Mouse (Mus musculus): ENCODE results near the gene Wdr27.

- no peak for TF ChIP-seq POLR2A (IDR thresholded peaks at IDR 0.05; ENCODE audit: control insufficient read depth, low read depth, low read length)
- no peak for TF ChIP-seq CTCF (IDR thresholded peaks at IDR 0.05; ENCODE audit: control insufficient read depth, insufficient read depth, insufficient replicate concordance, low read depth, low read length)
Measured at GRCm38 (mm10) chr17:14927644-14928218, 15.2 kb downstream of the Wdr27 start.

Data from testis, adult 2 months (tissue).